Mouse (Mus musculus) common myeloid progenitor, adult 5-6 weeks (primary cell): ENCODE data around the gene Ccdc171. TPM values are rescaled to one million over a fixed set of nuclear protein-coding genes. Genes with fewer than 3 reads are reported as not detected.
A peak's percentile ranks its signal among the peaks of the same experiment; 100 is the strongest.

ENCODE experiments used
- ATAC-seq: replicated peaks from 2 replicates; pipeline ENCODE4 v1.8.0; 2016; ENCODE audit warnings: low read depth, mild to moderate bottlenecking, moderate TSS enrichment, inconsistent platforms; ENCODE audit not compliant: poor library complexity, severe bottlenecking
- total RNA-seq: library from RNA; stranded (forward); fragments of 200-1000, 187-1606 nt; gene quantifications from 2 replicates; pipeline ENCODE4 v1.2.3, GENCODE M21; 2017

Ccdc171 gene
- total RNA-seq, 1 experiment from 2014 or later = 21.4 TPM

GRCm38 (mm10) chr4:83742806-83743460, 217.6 kb downstream of the Ccdc171 start:
- no peak for ATAC-seq

- no peak for ATAC-seq
These were observed 249.8 kb downstream of the Ccdc171 start for GRCm38 (mm10) chr4:83775136-83775535.

GRCm38 (mm10) chr4:83780044-83780443, 254.7 kb downstream of the Ccdc171 start:
- no peak for ATAC-seq

- 0 out of 2 replicates have a peak, but pooled peaks have one; percentile 50 for ATAC-seq
These were observed 259.8 kb downstream of the Ccdc171 start for GRCm38 (mm10) chr4:83785115-83785514.

GRCm38 (mm10) chr4:83791811-83792210, 266.5 kb downstream of the Ccdc171 start:
- no peak for ATAC-seq

GRCm38 (mm10) chr4:83794315-83794922, 269.1 kb downstream of the Ccdc171 start:
- peak; percentile 81 for ATAC-seq

GRCm38 (mm10) chr4:83794930-83795459, 269.6 kb downstream of the Ccdc171 start:
- ATAC-seq = no peak

GRCm38 (mm10) chr4:83797976-83798375, 272.6 kb downstream of the Ccdc171 start:
- no peak for ATAC-seq

- ATAC-seq = peak; percentile 75
These were observed 273.5 kb downstream of the Ccdc171 start for GRCm38 (mm10) chr4:83798674-83799430.

- no peak for ATAC-seq
These were observed 275.1 kb downstream of the Ccdc171 start for GRCm38 (mm10) chr4:83800402-83800801.

GRCm38 (mm10) chr4:83816925-83817324, 291.6 kb downstream of the Ccdc171 start:
- no peak for ATAC-seq

- no peak for ATAC-seq
These were observed 304.5 kb downstream of the Ccdc171 start for GRCm38 (mm10) chr4:83829718-83830459.

GRCm38 (mm10) chr4:83830891-83831880, 305.8 kb downstream of the Ccdc171 start:
- no peak for ATAC-seq

- no peak for ATAC-seq
These were observed 313.7 kb downstream of the Ccdc171 start for GRCm38 (mm10) chr4:83839077-83839476.

GRCm38 (mm10) chr4:83846304-83846703, 321.0 kb downstream of the Ccdc171 start:
- no peak for ATAC-seq

GRCm38 (mm10) chr4:83853885-83854284, 328.5 kb downstream of the Ccdc171 start:
- no peak for ATAC-seq

GRCm38 (mm10) chr4:83861706-83862105, 336.4 kb downstream of the Ccdc171 start:
- no peak for ATAC-seq

GRCm38 (mm10) chr4:83862295-83862694, 336.9 kb downstream of the Ccdc171 start:
- ATAC-seq = no peak

GRCm38 (mm10) chr4:83876600-83876999, 351.3 kb downstream of the Ccdc171 start:
- ATAC-seq = 0 out of 2 replicates have a peak, but pooled peaks have one; percentile 52
